Mouse (Mus musculus) heart, adult 9 months (tissue): ENCODE measurements around the gene R3hdm2.

Source experiments
- DNase-seq, 2 experiments: peaks; one replicate each; pipeline ENCODE4 v3.0.0; 2022; ENCODE audit warnings: low spot score in 2 of 2

The R3hdm2 gene

DNA sequence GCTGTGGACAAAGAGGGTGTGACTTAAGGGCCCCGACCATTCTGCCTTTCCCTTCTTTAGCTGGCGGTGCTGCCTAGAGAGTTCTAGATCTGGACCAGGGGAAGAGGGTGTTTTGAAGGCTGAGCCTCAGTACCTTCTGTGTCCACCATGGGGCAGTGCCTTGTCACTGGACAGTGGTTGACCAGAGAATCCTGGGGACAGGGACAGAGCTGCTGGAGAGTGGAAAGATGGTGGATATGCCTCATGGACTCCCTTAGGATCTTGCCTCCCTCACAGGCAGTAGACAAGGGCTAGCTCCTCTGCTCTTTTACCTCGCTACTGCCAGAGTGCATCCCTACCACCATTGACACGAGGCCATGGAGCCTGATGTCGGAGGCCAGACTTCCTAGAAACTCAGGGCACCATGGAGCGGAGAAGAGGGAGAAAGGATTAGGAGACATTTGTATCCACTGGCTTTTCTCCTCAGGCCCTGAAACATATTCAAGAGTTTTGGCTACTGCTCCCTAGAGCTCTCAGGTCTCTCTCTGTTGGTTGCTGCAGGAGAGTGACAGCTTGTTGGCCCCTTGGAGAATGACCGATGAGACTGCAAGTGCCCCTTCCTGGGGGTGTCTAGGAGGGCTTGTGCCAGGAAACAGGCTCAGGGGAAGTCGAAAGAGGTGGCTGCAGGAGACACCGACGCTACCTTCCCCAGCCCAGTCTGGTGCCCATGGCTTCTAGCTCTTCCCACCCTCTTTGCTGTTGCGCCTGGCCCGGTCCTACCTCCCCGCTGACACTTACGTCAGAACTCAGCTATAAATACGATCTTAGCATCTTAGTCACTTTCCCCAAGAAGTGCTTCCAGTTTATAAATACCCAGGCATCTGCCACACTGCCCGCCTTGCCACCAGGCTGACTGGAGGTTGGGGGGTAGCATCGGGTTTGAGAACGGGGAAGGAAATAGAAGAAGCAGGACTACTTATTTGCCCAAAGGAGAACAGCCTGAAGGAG lies 25.9 kb upstream of the R3hdm2 start, which contains the start of gene Inhbe:
Inhbe (minus strand) TSS at position 503 of the 987 bp plus-strand sequence.
- DNase-seq, result peak; percentile 37 to 55

DNA sequence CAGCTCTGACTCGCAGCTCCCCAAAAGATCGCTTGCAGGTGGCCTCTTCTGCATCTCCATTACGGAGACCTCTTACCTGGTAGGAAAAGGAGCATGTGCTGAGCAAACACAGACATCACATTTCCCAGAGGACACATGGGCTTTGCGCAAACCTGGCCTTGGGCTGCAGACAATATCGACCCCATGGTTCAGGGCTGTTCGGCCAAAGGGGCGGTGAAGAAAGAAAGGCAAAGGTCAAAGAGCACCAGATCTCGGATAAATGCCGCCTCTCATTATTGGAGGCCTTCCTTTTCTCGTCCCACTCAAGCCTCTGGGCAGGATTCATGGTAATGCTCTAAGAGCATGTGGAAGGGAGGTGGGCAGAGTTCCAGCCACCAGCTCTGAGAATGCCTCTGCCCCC lies 24.8 kb upstream of the R3hdm2 start:
- no peak for DNase-seq

DNA sequence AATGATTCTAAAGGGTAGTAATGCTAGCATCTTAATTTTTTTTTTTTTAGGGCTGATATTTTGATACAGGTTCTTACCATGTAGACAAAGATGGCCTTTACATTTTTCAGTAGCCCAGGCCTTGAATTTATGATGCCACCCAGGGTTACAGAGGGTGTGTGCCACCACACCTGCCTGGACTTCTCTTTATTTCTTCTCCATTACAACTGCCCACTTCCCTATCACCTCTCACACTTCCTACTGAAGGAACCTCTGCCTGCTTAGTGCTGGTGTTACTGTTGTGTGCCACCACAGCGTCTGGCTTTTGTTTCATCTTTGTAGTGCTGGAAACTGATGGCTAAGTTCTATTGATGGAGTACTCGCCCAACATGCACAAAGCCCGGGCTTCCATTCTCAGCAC lies 19.4 kb upstream of the R3hdm2 start:
- no peak for DNase-seq

DNA sequence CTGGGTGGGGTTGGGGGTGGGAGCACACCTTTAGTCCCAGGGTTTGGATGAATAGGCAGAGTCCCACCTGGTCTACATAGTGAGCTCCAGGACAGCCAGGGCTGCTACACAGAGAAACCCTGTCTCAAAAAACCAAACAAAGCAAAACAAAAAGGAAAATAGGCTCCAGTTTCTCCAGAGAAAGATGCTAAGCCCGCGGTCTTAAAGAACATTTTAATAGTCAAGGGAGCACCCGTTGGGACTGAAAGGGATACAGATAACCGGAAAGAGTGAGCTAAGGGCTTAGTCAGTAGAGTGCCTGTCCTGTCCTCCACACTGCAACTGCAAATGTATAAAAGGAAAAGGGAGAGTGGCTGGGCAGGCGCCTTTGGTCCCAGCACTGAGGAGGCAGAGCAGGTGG lies 13.0 kb upstream of the R3hdm2 start:
- no peak for DNase-seq

- DNase-seq, result no peak
Observed at GRCm38 (mm10) chr10:127368273-127368672, 11.9 kb upstream of the R3hdm2 start.

- no peak for DNase-seq
Observed at GRCm38 (mm10) chr10:127369834-127370820, 10.0 kb upstream of the R3hdm2 start, which contains the start of gene Inhbc. Gene Inhbc, minus strand, starts transcription at chr10:127370431.

DNA sequence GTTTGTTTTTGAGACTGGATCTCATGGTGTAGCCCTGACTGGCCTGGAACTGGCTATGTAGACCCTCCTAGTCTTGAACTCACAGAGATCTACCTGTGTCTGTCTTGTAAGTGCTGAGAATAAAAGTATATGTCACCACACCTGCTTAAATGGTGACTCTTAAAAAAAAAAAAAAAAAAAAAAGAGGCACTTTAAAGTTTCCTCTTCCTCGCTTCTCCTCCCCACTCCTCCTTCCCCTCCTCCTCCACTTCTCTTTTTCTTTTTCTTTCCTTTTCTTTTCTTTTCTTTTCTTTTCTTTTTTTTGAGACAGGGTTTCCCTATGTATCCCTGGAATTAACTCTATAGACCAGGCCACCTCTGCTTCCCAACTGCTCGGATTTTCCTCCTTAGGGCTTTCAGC lies 9.1 kb upstream of the R3hdm2 start:
- no peak for DNase-seq

DNA sequence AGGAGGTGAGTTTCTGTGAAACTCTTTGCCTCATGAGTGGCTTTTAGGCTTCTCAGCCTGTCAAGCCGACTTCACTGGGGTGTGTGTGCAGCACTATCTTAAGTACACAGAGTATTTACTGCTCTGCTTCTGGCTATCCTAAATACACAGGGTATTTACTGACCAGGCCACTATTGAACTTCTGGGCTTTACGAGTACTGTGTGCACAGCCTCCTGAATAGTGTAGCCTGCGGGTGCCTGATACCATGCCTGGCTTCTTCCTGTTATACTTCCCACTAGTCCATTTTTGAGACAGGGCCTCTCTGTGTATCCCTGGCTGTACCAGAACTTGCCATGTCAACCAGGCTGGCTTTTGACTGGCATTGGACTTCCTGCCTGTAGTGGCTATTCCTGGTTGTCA lies 2.4 kb upstream of the R3hdm2 start:
- DNase-seq, result no peak

GRCm38 (mm10) chr10:127379654-127380053 lies 473 bp upstream of the R3hdm2 start:
- no peak for DNase-seq

DNA sequence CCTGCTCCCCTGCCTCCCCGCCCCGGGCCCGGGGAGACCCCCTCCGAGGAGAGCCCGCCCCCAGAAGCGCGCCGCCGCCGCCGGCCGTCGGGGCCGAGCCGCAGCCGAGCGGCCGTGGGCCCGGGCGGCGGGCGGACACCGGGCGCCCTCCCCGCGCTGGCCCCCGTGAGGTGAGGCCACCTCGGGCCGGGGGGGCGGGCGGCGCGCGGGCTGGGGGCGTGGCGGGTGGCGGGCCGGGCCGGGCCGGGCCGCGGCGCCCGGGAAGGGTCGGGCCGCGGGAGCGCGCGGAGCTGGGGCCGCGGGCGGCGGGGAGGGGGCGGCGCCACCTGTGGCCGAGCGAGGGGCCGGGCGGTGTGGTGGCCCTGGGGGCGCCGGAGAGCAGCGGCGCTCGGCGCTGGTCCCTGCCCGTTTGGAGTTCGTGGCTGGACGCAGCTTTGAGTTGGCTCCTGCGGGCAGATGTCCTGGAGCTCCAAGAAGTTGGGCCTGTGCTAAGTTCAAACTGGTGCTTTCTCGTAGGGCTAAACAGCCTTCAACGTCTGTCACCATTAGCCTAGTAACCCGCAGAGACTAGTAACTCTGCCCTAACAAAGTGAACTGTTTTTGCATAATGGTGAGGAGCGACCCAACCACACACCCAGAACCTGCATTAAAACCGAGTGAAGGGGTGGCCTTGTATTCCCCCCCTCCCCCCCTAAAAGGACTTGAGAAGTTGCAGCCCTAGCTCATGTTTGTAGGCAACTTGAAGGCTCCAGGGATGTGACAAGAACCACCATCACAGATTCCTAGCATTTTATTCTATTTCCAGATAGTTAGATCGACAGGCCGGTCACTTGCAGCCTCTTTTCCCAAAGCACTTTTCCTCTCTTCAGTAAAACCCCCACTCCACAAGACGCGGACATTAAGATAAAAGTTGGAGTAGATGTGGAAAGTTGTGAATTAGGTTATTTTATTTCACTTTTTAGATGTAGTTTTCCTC lies 928 bp downstream of the R3hdm2 start:
- peak; percentile 51 to 67 for DNase-seq

GRCm38 (mm10) chr10:127381743-127382134 lies 1.6 kb downstream of the R3hdm2 start:
- no peak for DNase-seq

GRCm38 (mm10) chr10:127391774-127392173 lies 11.6 kb downstream of the R3hdm2 start:
- DNase-seq, result no peak

- no peak for DNase-seq
Observed at GRCm38 (mm10) chr10:127404701-127405100, 24.6 kb downstream of the R3hdm2 start.

DNA sequence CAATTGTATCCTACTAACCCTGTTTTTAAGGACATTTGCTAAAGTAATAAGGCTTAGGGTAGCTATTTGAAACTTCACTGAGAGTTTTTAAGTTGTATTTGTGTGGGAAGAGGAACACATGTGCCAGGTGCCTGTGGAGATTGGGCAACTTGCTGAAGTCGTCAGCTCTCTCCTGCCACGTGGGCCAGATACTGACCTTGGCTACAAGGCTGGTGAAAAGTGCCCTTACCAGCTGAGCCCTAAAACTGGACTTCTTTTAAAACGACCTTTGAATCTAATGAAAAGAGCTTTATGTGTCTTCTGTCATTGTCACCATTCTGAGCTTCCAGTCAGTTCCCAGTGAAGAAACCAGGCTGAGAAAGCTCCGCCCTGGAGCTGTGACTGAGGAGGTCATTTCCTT lies 27.3 kb downstream of the R3hdm2 start:
- DNase-seq, result peak in 1 of 2 experiments; percentile 10

DNA sequence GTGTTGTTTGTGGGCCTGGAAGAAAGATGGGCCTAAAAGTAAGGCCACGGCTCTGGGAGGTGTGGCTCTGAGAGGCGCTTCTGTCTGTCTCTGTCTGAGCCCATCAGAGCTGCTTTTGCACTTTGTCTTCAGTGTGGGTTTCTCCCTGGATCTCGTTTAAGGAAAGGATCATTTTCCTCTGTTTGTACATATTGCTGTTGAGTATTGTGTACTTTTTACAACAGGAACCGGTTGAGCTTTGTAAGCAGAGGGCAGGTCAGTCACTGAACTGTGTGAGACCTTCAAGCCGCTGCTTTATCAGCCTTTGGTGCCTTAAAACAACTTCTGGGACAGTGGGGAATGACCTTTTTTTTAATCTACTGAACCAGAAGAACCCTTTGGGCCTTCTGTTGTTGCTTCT lies 32.0 kb downstream of the R3hdm2 start:
- no peak for DNase-seq

GRCm38 (mm10) chr10:127412776-127413175 lies 32.6 kb downstream of the R3hdm2 start:
- DNase-seq, result no peak

DNA sequence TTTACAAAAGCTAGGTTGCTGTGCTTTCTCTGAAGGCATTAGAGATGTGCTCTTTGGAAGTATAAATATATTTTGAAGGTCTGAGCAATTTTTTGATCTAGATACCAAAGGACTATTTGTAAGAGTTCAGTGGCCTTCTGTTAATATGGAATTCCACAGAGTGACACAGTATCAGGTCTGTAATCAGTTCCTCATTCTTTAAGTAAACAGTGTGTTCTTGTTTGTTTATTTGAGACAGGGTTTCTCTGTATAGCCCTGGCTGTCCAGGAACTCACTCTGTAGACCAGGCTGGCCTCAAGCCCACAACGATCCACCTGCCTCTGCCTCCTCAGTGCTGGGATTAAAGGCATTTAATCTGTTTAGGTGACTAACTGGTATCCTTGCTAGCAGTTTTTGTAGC lies 33.5 kb downstream of the R3hdm2 start:
- DNase-seq, result no peak

GRCm38 (mm10) chr10:127414141-127414540 lies 34.0 kb downstream of the R3hdm2 start:
- no peak for DNase-seq

GRCm38 (mm10) chr10:127420131-127420530 lies 40.0 kb downstream of the R3hdm2 start:
- DNase-seq, result no peak

GRCm38 (mm10) chr10:127420676-127421353 lies 40.7 kb downstream of the R3hdm2 start:
- DNase-seq, result peak; percentile 7 to 10
